Mouse (Mus musculus) liver, embryonic 11.5 days (tissue): ENCODE results near the gene G430095P16Rik. TPM values are rescaled to one million over a fixed set of nuclear protein-coding genes. Genes with fewer than 3 reads are reported as not detected.

Experiments used
- ATAC-seq: fragments of 200-750 bp; cut with Nextera tagmentation; replicated peaks from 2 replicates; pipeline ENCODE4 v1.8.0; 2017; ENCODE audit warnings: moderate number of reproducible peaks, mild to moderate bottlenecking, moderate TSS enrichment, moderate library complexity; ENCODE audit not compliant: low FRiP score
- DNase-seq: peaks from one replicate; pipeline ENCODE4 v3.0.0-alpha.2; 2017; ENCODE audit warnings: low spot score
- H3K27ac ChIP-seq: fragments of 300-500 bp; sonication (generic); 2 replicates; pipeline ENCODE4 v1.5.1; 2014; ENCODE audit warnings: mild to moderate bottlenecking, low read depth, low read length, control low read depth
- H3K27me3 ChIP-seq: fragments of 300-500 bp; sonication (generic); replicated peaks from 2 replicates; pipeline ENCODE4 v1.6.1; 2014; ENCODE audit warnings: low read length, mixed read lengths; ENCODE audit not compliant: control insufficient read depth, insufficient read depth
- H3K36me3 ChIP-seq: fragments of 300-500 bp; sonication (generic); 2 replicates; pipeline ENCODE4 v1.6.1; 2014; ENCODE audit warnings: mild to moderate bottlenecking, low read length, moderate library complexity, mixed read lengths; ENCODE audit not compliant: control insufficient read depth, insufficient read depth
- H3K4me1 ChIP-seq: fragments of 300-500 bp; sonication (generic); replicated peaks from 2 replicates; pipeline ENCODE4 v1.6.1; 2014; ENCODE audit warnings: low read length, mixed read lengths; ENCODE audit not compliant: control insufficient read depth, insufficient read depth
- H3K4me2 ChIP-seq: fragments of 300-500 bp; sonication (generic); 2 replicates; pipeline ENCODE4 v1.6.1; 2014; ENCODE audit warnings: mild to moderate bottlenecking, control low read depth, moderate library complexity
- H3K4me3 ChIP-seq: fragments of 300-500 bp; sonication (generic); 2 replicates; pipeline ENCODE4 v1.5.1; 2014; ENCODE audit warnings: low read depth, low read length, control low read depth
- H3K9ac ChIP-seq: fragments of 300-500 bp; sonication (generic); 2 replicates; pipeline ENCODE4 v1.6.1; 2014; ENCODE audit warnings: low read depth, low read length, control low read depth
- H3K9me3 ChIP-seq: fragments of 300-500 bp; sonication (generic); 2 replicates; pipeline ENCODE4 v1.6.1; 2016; ENCODE audit warnings: low read length, inconsistent platforms, mixed read lengths; ENCODE audit not compliant: control insufficient read depth
- whole genome bisulfite sequencing: fragments of 180-500 bp; shearing (Covaris S2); extraction: QIAGEN DNeasy Blood & Tissue Kit; methylation state at CpG from one replicate; pipeline ENCODE4 v1.1.7; 2014; 5-methylcytosine and 5-hydroxymethylcytosine counted together
- polyA plus RNA-seq: library from polyadenylated mRNA; unstranded; fragments of >200 nt; fragmentation: Nextera tagmentation; extraction: Ambion mirVana; gene quantifications from 2 replicates; pipeline ENCODE4 v1.2.1, GENCODE M21; 2014

G430095P16Rik gene
- polyA plus RNA-seq, 1 experiment from 2014 or later = 12.3 TPM

DNA sequence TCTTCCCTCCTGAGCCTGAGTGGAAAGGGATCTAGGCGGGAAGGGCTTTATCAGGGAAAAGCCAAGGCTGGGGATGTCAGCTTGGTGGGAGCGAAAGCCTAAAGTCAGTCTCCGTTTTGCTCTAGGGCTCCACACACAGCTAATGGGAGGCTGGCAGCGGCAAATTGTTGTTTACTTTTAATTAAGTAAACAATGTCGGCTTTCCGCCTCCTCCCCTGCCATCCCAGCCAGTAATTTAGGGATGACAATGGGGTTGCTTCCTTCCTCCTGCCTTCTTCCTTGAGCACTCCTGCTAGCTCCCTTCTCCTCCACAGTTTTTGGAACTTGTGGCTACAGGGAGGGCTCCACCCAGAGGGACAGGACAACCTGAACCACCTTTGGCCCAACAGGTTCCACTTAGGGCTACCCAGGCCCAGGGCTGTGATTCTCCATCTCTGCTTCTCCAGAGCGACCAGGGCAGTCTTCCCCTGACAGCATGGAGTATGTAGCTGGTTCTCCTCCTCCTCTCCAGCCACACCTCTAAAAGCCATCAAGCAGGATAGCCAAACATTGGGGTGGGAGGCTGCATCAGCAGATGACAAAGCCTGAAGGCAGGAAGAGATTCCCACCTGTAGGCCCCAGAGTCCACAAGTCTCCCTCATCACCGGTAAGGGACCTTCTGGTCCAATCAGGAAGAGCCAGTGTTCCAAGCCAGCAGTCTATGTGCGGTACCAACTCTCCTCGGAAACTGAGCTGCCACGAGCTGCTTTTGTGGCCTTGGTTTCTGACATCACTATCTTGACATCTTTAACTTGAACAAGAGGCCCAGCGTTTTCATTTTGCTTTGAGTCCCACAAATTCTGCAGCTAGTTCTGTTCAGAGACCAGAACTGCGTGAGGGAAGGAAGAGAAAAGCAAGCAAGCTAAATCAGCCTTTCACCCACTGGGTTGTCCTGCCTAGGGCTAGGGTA, 18.4 kb downstream of the G430095P16Rik start:
- no peak overlapping the region for H3K4me2 ChIP-seq
- no peaks in the 10 kb centered on the region for H3K36me3 ChIP-seq
- H3K4me3 ChIP-seq = no peak overlapping the region
- ATAC-seq (no peak), DNase-seq (no peak)
- H3K27me3 ChIP-seq = peaks cover 68% of the 10 kb centered on the region
- no peaks in the 10 kb centered on the region for H3K9me3 ChIP-seq
- 42% methylated on average over 13 of the region's 13 CpGs for WGBS
- peaks cover 51% of the 10 kb centered on the region for H3K4me1 ChIP-seq
- no peak overlapping the region for H3K9ac ChIP-seq
- H3K27ac ChIP-seq = no peak overlapping the region

- peaks cover 73% of the 10 kb centered on the region for H3K27me3 ChIP-seq
- DNase-seq (no peak), ATAC-seq (0 out of 2 replicates have a peak, but pooled peaks have one; percentile 10)
- peak overlapping the region; percentile 46 for H3K4me2 ChIP-seq
- no peaks in the 10 kb centered on the region for H3K36me3 ChIP-seq
- H3K9me3 ChIP-seq = no peaks in the 10 kb centered on the region
- H3K9ac ChIP-seq = peak overlapping the region; percentile 6; the same call in 1 of the 2 replicates
- peak overlapping the region; percentile 15; the same call in 1 of the 2 replicates for H3K4me3 ChIP-seq
- 34% methylated on average over 32 of the region's 32 CpGs for WGBS
- peak overlapping the region; percentile 9 for H3K27ac ChIP-seq
- H3K4me1 ChIP-seq = peaks cover 51% of the 10 kb centered on the region
Measured at GRCm38 (mm10) chr8:84742171-84743053, 19.6 kb downstream of the G430095P16Rik start.

GRCm38 (mm10) chr8:84743054-84743415, 20.2 kb downstream of the G430095P16Rik start:
- Histone ChIP-seq H3K4me2 (peak overlapping the region; percentile 46), H3K27me3 (peaks cover 73% of the 10 kb centered on the region), H3K4me3 (peak overlapping the region; percentile 15; the same call in 1 of the 2 replicates), H3K27ac (peak overlapping the region; percentile 9), H3K4me1 (peaks cover 46% of the 10 kb centered on the region), H3K9ac (no peak overlapping the region), H3K9me3 (no peaks in the 10 kb centered on the region), H3K36me3 (no peaks in the 10 kb centered on the region)
- DNase-seq (no peak), ATAC-seq (0 out of 2 replicates have a peak, but pooled peaks have one; percentile 8)
- 22% methylated on average over 10 of the region's 10 CpGs for WGBS

DNA sequence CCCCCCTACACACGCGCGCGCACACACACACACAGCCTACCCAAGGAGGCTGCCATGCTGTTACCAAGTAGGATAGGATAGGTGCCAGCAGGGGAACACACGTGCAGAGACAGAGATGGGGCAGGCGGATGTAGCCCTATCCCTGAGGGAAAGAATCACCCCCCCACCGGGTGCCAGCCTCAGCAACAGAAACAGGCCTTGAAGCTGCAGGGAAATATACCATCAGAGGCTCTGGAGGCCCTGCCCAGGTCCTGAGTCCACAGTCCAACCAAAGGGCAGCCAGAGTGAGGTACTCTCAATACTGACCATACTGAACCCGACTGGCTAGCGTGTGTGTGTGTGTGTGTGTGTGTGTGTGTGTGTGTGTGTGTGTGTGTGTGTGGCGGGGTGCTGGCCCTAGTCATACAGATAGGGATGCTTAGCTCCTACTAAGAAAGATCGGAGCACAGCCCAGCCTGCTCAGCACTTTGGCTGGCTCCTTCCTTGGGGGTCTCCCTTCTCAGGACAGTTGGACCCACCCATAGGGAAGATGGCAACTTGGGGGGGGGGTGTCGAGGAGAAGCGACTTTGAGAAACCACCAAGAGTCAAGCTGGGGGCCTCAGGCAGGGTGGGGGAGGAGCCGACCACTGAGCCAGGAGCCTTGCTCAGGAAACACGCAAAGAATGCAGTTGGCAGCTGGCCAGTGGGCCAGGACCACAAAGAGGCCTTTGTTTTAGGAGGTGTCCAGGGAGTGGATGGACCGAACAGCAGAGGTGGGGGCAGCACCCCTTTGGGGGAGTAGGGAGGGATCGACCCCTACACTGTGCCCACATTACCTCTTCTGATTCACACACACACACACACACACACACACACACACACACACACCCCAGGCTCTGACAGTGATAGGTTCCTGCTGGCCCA, 21.0 kb downstream of the G430095P16Rik start:
- no peaks in the 10 kb centered on the region for H3K9me3 ChIP-seq
- 31% methylated on average over 17 of the region's 17 CpGs for WGBS
- H3K27me3 ChIP-seq = peaks cover 67% of the 10 kb centered on the region
- ATAC-seq (0 out of 2 replicates have a peak, but pooled peaks have one; percentile 27), DNase-seq (no peak)
- H3K27ac ChIP-seq = peak overlapping the region; percentile 9; the same call in 1 of the 2 replicates
- H3K4me2 ChIP-seq = peak overlapping the region; percentile 46
- no peaks in the 10 kb centered on the region for H3K36me3 ChIP-seq
- no peak overlapping the region for H3K4me3 ChIP-seq
- peaks cover 40% of the 10 kb centered on the region for H3K4me1 ChIP-seq
- H3K9ac ChIP-seq = 0 out of 2 replicates have a peak overlapping the region, but pooled peaks have one; percentile 8

DNA sequence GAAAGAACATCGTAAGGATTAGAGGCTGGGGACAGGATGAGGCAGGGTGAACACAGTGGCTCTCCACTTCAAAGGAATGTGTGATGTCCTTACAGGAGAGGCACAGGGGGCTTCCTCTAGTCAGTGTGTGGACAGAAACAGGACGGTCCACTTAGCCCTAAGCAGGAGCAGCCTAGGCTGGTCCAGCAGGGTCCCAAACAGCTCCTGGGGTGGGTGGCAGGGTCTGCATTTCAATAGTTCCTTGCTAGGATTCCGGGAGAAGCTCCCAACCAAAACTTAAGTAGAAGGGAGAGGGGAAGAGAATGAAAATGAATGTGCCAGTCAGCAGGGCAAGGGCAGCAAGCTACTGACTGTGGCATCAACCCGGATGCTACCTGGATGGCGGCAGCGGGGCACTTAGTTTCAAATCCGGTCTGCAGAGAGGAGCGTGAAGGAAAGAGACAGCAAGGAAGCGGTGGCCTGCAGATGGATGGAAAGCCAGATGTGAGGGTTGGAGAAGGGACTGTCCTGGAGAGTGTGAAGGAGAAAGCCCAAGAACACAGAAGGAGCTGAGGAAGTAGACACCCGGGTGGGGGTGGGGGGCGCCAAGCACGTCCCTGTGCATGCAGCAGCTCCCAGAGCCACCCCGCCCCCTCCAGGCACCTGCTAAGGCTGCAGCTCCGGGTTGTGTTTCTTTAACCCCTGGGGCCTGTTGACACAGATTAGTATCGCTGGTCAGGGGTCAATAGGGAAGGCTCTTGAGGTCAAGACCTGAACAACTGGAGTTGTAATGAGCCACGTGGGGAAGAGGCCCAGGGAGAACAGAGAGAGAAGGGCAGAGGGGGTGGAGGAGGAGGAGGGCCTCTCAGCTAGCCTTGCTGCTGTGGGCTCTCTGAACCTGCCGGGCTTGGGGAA, 22.5 kb downstream of the G430095P16Rik start:
- no peak for ATAC-seq

DNA sequence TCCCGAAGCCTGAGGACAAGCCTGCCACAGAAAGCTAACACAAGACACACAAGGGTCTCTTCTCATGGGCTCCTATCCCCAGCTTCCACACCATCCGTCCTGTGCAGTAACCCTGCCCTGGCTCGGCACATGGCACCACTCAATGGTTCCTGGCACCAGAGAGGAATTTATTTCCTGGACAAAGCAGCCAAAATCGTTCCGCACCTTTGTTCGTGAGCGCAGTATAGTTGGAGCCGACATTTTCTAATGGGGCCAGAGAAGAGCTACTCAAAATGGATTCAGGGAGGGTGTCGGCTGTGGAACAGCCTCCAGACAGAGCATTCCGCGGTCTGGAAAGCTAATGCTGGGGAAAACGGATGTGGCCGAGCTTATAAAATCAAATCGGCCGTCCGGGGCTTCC, 26.7 kb downstream of the G430095P16Rik start:
- Histone ChIP-seq H3K9me3 (no peaks in the 10 kb centered on the region), H3K4me2 (no peak overlapping the region), H3K9ac (no peak overlapping the region), H3K4me3 (no peak overlapping the region), H3K27ac (no peak overlapping the region), H3K27me3 (peaks cover 49% of the 10 kb centered on the region), H3K4me1 (peaks cover 20% of the 10 kb centered on the region), H3K36me3 (no peaks in the 10 kb centered on the region)
- DNase-seq (no peak), ATAC-seq (no peak)
- WGBS = 79% methylated on average over 16 of the region's 16 CpGs

More for the DNA sequence above, 22.5 kb downstream of the G430095P16Rik start:
- Histone ChIP-seq H3K27ac (no peak overlapping the region), H3K4me2 (peak overlapping the region; percentile 3), H3K4me1 (peaks cover 39% of the 10 kb centered on the region), H3K36me3 (no peaks in the 10 kb centered on the region), H3K9ac (no peak overlapping the region), H3K4me3 (no peak overlapping the region), H3K9me3 (no peaks in the 10 kb centered on the region), H3K27me3 (peaks cover 62% of the 10 kb centered on the region)
- DNase-seq = no peak
- 11% methylated on average over 17 of the region's 17 CpGs for WGBS

DNA sequence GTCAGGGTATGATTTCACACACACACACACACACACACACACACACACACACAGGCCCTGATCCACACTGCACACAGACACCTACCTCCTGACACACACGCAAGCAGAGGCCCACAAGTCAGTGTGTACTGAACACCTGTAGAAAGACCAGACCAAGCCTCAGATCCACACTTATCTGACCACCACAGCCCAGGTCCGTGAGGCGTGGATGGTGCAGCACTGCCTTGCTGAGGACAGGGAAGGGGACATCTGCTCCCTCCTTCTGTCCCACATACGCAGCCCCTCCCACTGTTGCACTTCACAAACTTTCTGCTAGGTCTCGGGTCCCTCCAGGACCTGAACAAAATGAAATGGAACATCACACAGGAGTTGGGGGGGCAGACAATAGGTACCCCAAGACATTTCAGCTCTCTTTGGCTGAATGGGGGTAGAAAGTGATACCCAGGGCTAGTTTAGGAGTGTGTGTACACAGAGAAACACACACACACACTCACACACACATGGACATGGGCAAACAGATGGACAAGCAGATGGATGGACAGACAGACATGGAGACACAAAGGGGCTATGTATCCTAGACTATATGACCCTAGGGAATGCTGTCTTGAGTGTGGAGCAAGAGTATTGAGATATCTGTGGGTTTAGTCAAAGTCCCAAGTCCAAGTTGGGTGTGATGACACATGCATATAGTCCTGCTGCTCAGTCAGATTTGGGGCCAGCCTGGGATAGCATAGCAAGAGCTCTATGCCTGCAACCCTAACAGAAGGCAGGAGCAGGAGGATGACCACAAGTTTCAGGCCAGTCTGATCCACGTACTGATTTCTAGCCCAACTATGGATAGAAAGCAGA, 30.2 kb downstream of the G430095P16Rik start:
- no peak overlapping the region for H3K4me3 ChIP-seq
- ATAC-seq (peak; percentile 36; the same call in 1 of the 2 replicates), DNase-seq (no peak)
- H3K4me2 ChIP-seq = no peak overlapping the region
- no peaks in the 10 kb centered on the region for H3K36me3 ChIP-seq
- H3K4me1 ChIP-seq = peaks cover 9% of the 10 kb centered on the region
- H3K27ac ChIP-seq = no peak overlapping the region
- H3K27me3 ChIP-seq = peaks cover 25% of the 10 kb centered on the region
- no peaks in the 10 kb centered on the region for H3K9me3 ChIP-seq
- WGBS = 63% methylated on average over 6 of the region's 6 CpGs
- H3K9ac ChIP-seq = no peak overlapping the region
